Mouse (Mus musculus): ENCODE data around the gene Gm45021. TPM values are rescaled to one million over a fixed set of nuclear protein-coding genes. Genes with fewer than 3 reads are reported as not detected.
A peak's percentile ranks its signal among the peaks of the same experiment; 100 is the strongest.

Gene Gm45021
- polyA plus RNA-seq, 2 experiments, result 0.78 to 0.94 TPM

DNA sequence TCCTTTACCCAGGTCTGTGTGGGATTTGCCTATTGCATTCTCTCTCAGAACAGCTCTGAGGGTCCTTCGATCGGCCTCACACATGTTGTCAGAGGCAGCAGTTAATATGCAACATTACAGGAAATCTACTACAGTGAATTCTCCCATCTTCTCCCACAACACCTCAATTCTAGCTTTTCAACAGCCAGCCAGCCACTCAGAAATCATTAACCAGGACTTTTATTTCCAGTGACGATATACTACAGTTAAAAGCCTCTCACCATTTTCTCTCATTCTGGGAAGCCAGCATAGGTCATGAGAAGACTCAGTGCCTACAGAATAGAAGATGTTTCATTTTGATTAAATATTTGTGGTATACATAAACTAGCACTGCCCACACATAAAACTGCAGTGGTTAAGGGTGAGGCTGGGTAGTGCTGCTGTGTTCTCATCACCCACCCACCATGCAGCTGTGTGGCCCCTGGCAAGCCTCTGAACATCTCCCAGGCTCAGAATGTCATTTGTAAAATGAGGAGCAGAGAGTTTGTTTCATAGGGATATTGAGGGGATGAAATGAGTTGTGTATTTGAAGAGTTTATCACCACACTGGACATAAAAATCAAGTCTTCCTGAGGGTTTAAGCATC, 1.9 kb downstream of the Gm45021 start:
- H3K4me1 ChIP-seq (ENCODE audit: control insufficient read depth, insufficient read depth, low read length), result peaks cover 13% of the 10 kb centered on the region; the same call in 1 of the 2 replicates
- DNase-seq (ENCODE audit: low spot score) (no peak), ATAC-seq (ENCODE audit: low FRiP score, low read depth) (no peak)
- H3K4me3 ChIP-seq (replicated peaks; ENCODE audit: low read length), result no peak overlapping the region
- WGBS, result 92% methylated on average over 3 of the region's 3 CpGs
- peaks cover 4% of the 10 kb centered on the region for H3K36me3 ChIP-seq (ENCODE audit: control insufficient read depth, insufficient read depth, low read length)
- H3K4me2 ChIP-seq (replicated peaks; ENCODE audit: low read depth, low read length, severe bottlenecking), result no peak overlapping the region
- no peaks in the 10 kb centered on the region for H3K27me3 ChIP-seq (ENCODE audit: control insufficient read depth, insufficient read depth, low read length)
- H3K9ac ChIP-seq (ENCODE audit: low read depth, low read length, severe bottlenecking), result no peak overlapping the region
- no peak overlapping the region for H3K27ac ChIP-seq (replicated peaks; ENCODE audit: low read depth, low read length)
- TF ChIP-seq POLR2A (IDR thresholded peaks at IDR 0.05; ENCODE audit: borderline replicate concordance, extremely low read depth, insufficient read depth, insufficient read length), result no peak
- peaks cover 4% of the 10 kb centered on the region for H3K9me3 ChIP-seq (ENCODE audit: control insufficient read depth, low read length)

DNA sequence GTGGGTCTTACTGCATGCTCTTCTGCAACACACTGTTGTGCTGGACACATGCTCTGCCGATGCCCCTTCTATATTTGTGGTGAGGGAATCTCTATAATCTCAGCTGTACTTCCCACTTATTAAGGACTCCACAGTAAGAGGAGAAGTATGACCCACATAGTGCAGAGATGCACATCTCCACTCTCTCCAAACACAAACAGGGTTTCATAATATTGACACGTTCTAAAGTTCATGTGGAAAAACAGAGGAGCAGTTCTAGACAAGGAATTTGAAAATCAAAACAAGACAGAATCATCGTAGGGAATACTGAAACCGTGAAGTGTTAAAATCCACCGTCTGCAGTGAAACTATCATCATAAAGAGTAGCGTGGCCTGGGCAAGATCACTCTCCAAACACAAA, 2.5 kb downstream of the Gm45021 start:
- Histone ChIP-seq H3K27ac (replicated peaks; ENCODE audit: low read depth, low read length) (no peak overlapping the region), H3K4me3 (replicated peaks; ENCODE audit: low read length) (no peak overlapping the region), H3K9ac (ENCODE audit: low read depth, low read length, severe bottlenecking) (no peak overlapping the region), H3K36me3 (ENCODE audit: control insufficient read depth, insufficient read depth, low read length) (peaks cover 9% of the 10 kb centered on the region), H3K4me2 (replicated peaks; ENCODE audit: low read depth, low read length, severe bottlenecking) (no peak overlapping the region), H3K4me1 (ENCODE audit: control insufficient read depth, insufficient read depth, low read length) (peaks cover 13% of the 10 kb centered on the region; the same call in 1 of the 2 replicates), H3K9me3 (ENCODE audit: control insufficient read depth, low read length) (peaks cover 9% of the 10 kb centered on the region), H3K27me3 (ENCODE audit: control insufficient read depth, insufficient read depth, low read length) (no peaks in the 10 kb centered on the region)
- ATAC-seq (ENCODE audit: low FRiP score, low read depth) (no peak), DNase-seq (ENCODE audit: low spot score) (no peak)
- 84% methylated on average over 6 of the region's 6 CpGs for WGBS
- no peak for TF ChIP-seq POLR2A (IDR thresholded peaks at IDR 0.05; ENCODE audit: borderline replicate concordance, extremely low read depth, insufficient read depth, insufficient read length)

DNA sequence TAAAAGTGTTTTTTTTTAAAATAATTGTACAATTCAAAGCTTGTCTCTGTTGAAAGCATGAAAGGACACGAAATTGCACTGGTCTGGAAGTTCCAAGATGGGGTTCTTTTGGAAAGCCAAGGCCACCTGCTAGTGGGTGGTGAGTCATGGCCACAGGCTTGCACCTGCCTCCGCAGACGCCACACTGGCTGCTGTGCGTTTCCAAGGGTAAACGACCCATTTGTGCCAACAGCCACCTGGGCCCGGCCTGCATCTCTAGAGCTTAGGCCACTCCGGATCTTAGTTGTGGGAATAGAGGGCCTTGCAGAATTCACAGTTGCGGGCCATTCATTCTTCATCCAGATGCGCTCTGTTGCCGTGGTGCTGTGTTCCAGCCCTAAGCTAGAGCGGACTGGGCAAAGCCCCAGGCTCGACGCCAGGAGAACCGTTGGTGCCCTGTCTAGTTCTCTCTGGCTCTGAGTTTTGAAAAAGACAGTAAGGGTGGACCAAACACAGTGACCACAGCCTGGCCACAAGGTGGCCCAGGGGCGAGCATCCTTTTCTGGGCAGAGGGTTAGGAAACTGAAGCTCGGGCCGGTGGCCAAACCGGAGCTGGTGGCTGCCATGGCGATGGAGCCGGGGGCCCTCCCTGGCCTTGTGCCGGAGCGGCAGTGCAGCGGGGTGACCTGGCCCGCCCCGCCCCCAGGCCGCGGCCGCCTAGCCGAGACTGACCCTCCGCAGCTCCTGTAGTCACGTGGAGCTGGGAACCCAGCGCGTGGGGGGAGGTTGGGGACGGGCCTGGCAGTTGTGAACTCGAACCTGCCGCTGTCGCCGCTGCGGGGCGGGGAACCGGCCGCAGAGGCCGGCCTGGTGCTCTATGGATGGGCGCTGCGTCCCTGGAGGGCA, 4.0 kb downstream of the Gm45021 start, which contains the start of the genes Repin1 and Gm44965:
Repin1 (plus strand) TSS at position 726 of the 885 bp plus-strand sequence.
Gm44965 (plus strand) TSS at position 784 of the 885 bp plus-strand sequence.
- peak within 1 kb of the TSS; percentile 81 for H3K4me2 ChIP-seq (replicated peaks; ENCODE audit: low read depth, low read length, severe bottlenecking)
- H3K9me3 ChIP-seq (ENCODE audit: control insufficient read depth, low read length), result peaks cover 25% of the 10 kb centered on the region
- H3K27me3 ChIP-seq (ENCODE audit: control insufficient read depth, insufficient read depth, low read length), result no peaks in the 10 kb centered on the region
- H3K9ac ChIP-seq (ENCODE audit: low read depth, low read length, severe bottlenecking), result peak within 1 kb of the TSS; percentile 92
- ATAC-seq (ENCODE audit: low FRiP score, low read depth) (peak; percentile 95), DNase-seq (ENCODE audit: low spot score) (peak; percentile 80)
- peaks cover 25% of the 10 kb centered on the region for H3K36me3 ChIP-seq (ENCODE audit: control insufficient read depth, insufficient read depth, low read length)
- peak within 1 kb of the TSS; percentile 82 for H3K27ac ChIP-seq (replicated peaks; ENCODE audit: low read depth, low read length)
- 5% methylated on average over 45 of the region's 45 CpGs for WGBS
- H3K4me3 ChIP-seq (replicated peaks; ENCODE audit: low read length), result peak within 1 kb of the TSS; percentile 82
- TF ChIP-seq POLR2A (IDR thresholded peaks at IDR 0.05; ENCODE audit: borderline replicate concordance, extremely low read depth, insufficient read depth, insufficient read length), result 0 out of 2 replicates have a peak, but pooled peaks have one; percentile 13
- H3K4me1 ChIP-seq (ENCODE audit: control insufficient read depth, insufficient read depth, low read length), result peaks cover 13% of the 10 kb centered on the region; the same call in 1 of the 2 replicates

DNA sequence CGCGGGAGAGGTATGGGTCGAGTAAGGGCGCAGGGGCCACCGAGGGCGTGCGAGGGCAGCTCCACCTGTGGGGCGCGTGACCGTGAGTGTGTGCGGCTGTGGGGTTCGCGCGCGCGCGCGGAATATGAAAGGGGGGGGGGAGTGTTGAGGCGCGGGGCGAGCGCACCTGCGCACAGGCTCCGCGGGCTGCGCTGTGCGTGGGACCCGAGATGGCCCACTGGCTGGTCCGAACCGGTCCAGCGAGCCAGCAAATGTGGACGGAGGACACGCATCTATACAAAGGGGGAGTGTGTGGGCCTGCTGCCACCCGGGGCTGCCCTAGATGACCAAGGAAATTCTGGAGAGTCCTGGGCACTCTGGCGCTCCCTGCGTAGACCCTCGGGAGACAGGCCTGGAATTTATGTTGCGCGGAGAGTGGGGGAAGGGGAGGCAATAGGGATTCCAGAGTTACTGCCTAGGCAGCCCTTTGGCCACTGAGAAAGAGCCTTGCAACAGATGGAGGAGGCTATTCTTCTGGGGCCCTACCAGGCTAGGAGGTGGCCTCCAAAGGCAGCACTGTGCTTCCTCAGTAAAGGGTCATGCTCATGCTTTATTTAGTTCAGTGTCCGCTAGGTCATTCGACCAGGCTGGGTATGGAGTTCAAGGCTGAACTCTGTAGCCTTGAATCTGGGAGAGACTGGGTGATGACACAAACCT, 4.8 kb downstream of the Gm45021 start:
- ATAC-seq (ENCODE audit: low FRiP score, low read depth) (peak; percentile 75), DNase-seq (ENCODE audit: low spot score) (peak; percentile 26)
- Histone ChIP-seq H3K27me3 (ENCODE audit: control insufficient read depth, insufficient read depth, low read length) (no peaks in the 10 kb centered on the region), H3K9ac (ENCODE audit: low read depth, low read length, severe bottlenecking) (peak overlapping the region; percentile 92), H3K4me2 (replicated peaks; ENCODE audit: low read depth, low read length, severe bottlenecking) (peak overlapping the region; percentile 81), H3K9me3 (ENCODE audit: control insufficient read depth, low read length) (peaks cover 25% of the 10 kb centered on the region), H3K4me3 (replicated peaks; ENCODE audit: low read length) (peak overlapping the region; percentile 82), H3K27ac (replicated peaks; ENCODE audit: low read depth, low read length) (peak overlapping the region; percentile 82), H3K4me1 (ENCODE audit: control insufficient read depth, insufficient read depth, low read length) (peaks cover 13% of the 10 kb centered on the region; the same call in 1 of the 2 replicates), H3K36me3 (ENCODE audit: control insufficient read depth, insufficient read depth, low read length) (peaks cover 32% of the 10 kb centered on the region)
- no peak for TF ChIP-seq POLR2A (IDR thresholded peaks at IDR 0.05; ENCODE audit: borderline replicate concordance, extremely low read depth, insufficient read depth, insufficient read length)
- whole genome bisulfite sequencing, result 1% methylated on average over 23 of the region's 41 CpGs

All from limb, embryonic 14.5 days (tissue).